Mouse (Mus musculus) liver, embryonic 12.5 days (tissue): Measurements from ENCODE around the gene Gm21969. TPM values are rescaled to one million over a fixed set of nuclear protein-coding genes. Genes with fewer than 3 reads are reported as not detected.

Experiments
- ATAC-seq: fragments of 200-750 bp; cut with Nextera tagmentation; 2 replicates; pipeline ENCODE4 v1.8.0; 2017; ENCODE audit warnings: moderate number of reproducible peaks, mild to moderate bottlenecking, moderate library complexity
- H3K27ac ChIP-seq: fragments of 300-500 bp; sonication (generic); 2 replicates; pipeline ENCODE4 v1.5.1; 2016; ENCODE audit warnings: mild to moderate bottlenecking
- H3K27me3 ChIP-seq: fragments of 300-500 bp; sonication (generic); replicated peaks from 2 replicates; pipeline ENCODE4 v1.6.1; 2016; ENCODE audit warnings: mild to moderate bottlenecking, moderate library complexity
- H3K36me3 ChIP-seq: fragments of 300-500 bp; sonication (generic); 2 replicates; pipeline ENCODE4 v1.6.1; 2016; ENCODE audit warnings: mild to moderate bottlenecking, moderate library complexity
- H3K4me1 ChIP-seq: fragments of 300-500 bp; sonication (generic); 2 replicates; pipeline ENCODE4 v1.6.1; 2016
- H3K4me2 ChIP-seq: fragments of 300-500 bp; sonication (generic); 2 replicates; pipeline ENCODE4 v1.6.1; 2016; ENCODE audit warnings: mild to moderate bottlenecking, moderate library complexity
- H3K4me3 ChIP-seq: fragments of 300-500 bp; sonication (generic); 2 replicates; pipeline ENCODE4 v1.5.1; 2016; ENCODE audit warnings: mild to moderate bottlenecking, moderate library complexity
- H3K9ac ChIP-seq: fragments of 300-500 bp; sonication (generic); 2 replicates; pipeline ENCODE4 v1.6.1; 2016; ENCODE audit warnings: mild to moderate bottlenecking, moderate library complexity
- H3K9me3 ChIP-seq: fragments of 300-500 bp; sonication (generic); replicated peaks from 2 replicates; pipeline ENCODE4 v1.6.1; 2016; ENCODE audit warnings: mild to moderate bottlenecking, moderate library complexity
- WGBS: fragments of 180-500 bp; shearing (Covaris S2); methylation state at CpG from one replicate; pipeline ENCODE4 v1.1.7; 2016; ENCODE audit not compliant: insufficient replicate concordance; 5-methylcytosine and 5-hydroxymethylcytosine counted together
- polyA plus RNA-seq: library from polyadenylated mRNA; unstranded; fragments of >200 nt; fragmentation: Nextera tagmentation; extraction: Ambion mirVana; gene quantifications from 2 replicates; pipeline ENCODE4 v1.2.1, GENCODE M21; 2016

Gene Gm21969
- polyA plus RNA-seq, 1 experiment from 2014 or later, result not detected

GRCm38 (mm10) chr4:139684639-139685017 lies 81.6 kb downstream of the Gm21969 start:
- H3K4me3 ChIP-seq, result no peak overlapping the region
- peaks cover 20% of the 10 kb centered on the region for H3K9me3 ChIP-seq
- 10% methylated on average over 3 of the region's 3 CpGs for WGBS
- H3K27ac ChIP-seq, result no peak overlapping the region
- H3K4me1 ChIP-seq, result no peaks in the 10 kb centered on the region
- no peaks in the 10 kb centered on the region for H3K36me3 ChIP-seq
- H3K27me3 ChIP-seq, result no peaks in the 10 kb centered on the region
- ATAC-seq, result no peak
- no peak overlapping the region for H3K9ac ChIP-seq
- H3K4me2 ChIP-seq, result no peak overlapping the region

GRCm38 (mm10) chr4:139688058-139688457 lies 85.1 kb downstream of the Gm21969 start:
- 57% methylated on average over 9 of the region's 9 CpGs for WGBS
- H3K9ac ChIP-seq, result no peak overlapping the region
- no peak overlapping the region for H3K4me3 ChIP-seq
- H3K4me2 ChIP-seq, result no peak overlapping the region
- H3K27me3 ChIP-seq, result peaks cover 4% of the 10 kb centered on the region; the same call in 1 of the 2 replicates
- H3K4me1 ChIP-seq, result no peaks in the 10 kb centered on the region
- no peaks in the 10 kb centered on the region for H3K36me3 ChIP-seq
- H3K9me3 ChIP-seq, result no peaks in the 10 kb centered on the region
- no peak for ATAC-seq
- H3K27ac ChIP-seq, result no peak overlapping the region

GRCm38 (mm10) chr4:139689627-139690269 lies 86.8 kb downstream of the Gm21969 start:
- ATAC-seq, result no peak
- no peaks in the 10 kb centered on the region for H3K36me3 ChIP-seq
- WGBS, result 29% methylated on average over 7 of the region's 7 CpGs
- H3K27ac ChIP-seq, result no peak overlapping the region
- H3K9ac ChIP-seq, result no peak overlapping the region
- no peaks in the 10 kb centered on the region for H3K9me3 ChIP-seq
- H3K27me3 ChIP-seq, result peaks cover 11% of the 10 kb centered on the region; the same call in 1 of the 2 replicates
- H3K4me2 ChIP-seq, result no peak overlapping the region
- H3K4me1 ChIP-seq, result no peaks in the 10 kb centered on the region
- H3K4me3 ChIP-seq, result no peak overlapping the region

- Histone ChIP-seq H3K27me3 (peaks cover 21% of the 10 kb centered on the region; the same call in 1 of the 2 replicates), H3K4me2 (no peak overlapping the region), H3K4me1 (no peaks in the 10 kb centered on the region), H3K9ac (no peak overlapping the region), H3K36me3 (no peaks in the 10 kb centered on the region), H3K27ac (no peak overlapping the region), H3K9me3 (no peaks in the 10 kb centered on the region), H3K4me3 (no peak overlapping the region)
- no peak for ATAC-seq
- 42% methylated on average over 5 of the region's 5 CpGs for WGBS
Observed at GRCm38 (mm10) chr4:139693315-139693714, 90.3 kb downstream of the Gm21969 start.

DNA sequence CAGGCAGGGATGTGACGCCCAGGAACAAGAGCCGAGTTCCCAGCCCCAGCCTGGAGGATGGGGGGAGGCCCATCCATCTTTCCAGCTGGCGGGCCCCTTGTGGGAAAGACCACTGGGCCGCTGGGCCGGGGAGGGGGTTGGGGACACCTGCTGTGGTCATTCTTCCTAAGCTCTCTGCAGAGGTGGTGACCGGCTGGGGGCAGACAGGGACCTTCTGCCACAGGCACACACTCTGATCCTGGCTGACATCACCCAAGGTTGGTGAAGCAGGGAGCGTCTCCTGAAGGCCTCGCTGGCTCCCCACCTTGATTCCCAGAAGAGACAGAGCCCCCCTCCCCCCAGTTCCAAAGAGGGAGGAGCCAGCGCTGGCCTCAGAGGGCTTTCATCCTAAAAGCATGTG lies 94.8 kb downstream of the Gm21969 start:
- Histone ChIP-seq H3K9me3 (no peaks in the 10 kb centered on the region), H3K27me3 (peaks cover 28% of the 10 kb centered on the region; the same call in 1 of the 2 replicates), H3K36me3 (no peaks in the 10 kb centered on the region), H3K4me2 (no peak overlapping the region), H3K9ac (no peak overlapping the region), H3K4me3 (no peak overlapping the region), H3K27ac (no peak overlapping the region), H3K4me1 (no peaks in the 10 kb centered on the region)
- 18% methylated on average over 9 of the region's 9 CpGs for WGBS
- no peak for ATAC-seq

- Histone ChIP-seq H3K4me1 (no peaks in the 10 kb centered on the region), H3K9me3 (no peaks in the 10 kb centered on the region), H3K36me3 (no peaks in the 10 kb centered on the region), H3K27ac (no peak overlapping the region), H3K4me3 (no peak overlapping the region), H3K9ac (no peak overlapping the region), H3K4me2 (no peak overlapping the region), H3K27me3 (peaks cover 19% of the 10 kb centered on the region; the same call in 1 of the 2 replicates)
- 61% methylated on average over 8 of the region's 8 CpGs for WGBS
- no peak for ATAC-seq
Observed at GRCm38 (mm10) chr4:139698602-139699001, 95.6 kb downstream of the Gm21969 start.

- WGBS, result 40% methylated on average over 4 of the region's 4 CpGs
- H3K27me3 ChIP-seq, result peaks cover 11% of the 10 kb centered on the region; the same call in 1 of the 2 replicates
- H3K36me3 ChIP-seq, result no peaks in the 10 kb centered on the region
Observed at GRCm38 (mm10) chr4:139702914-139703313, 99.9 kb downstream of the Gm21969 start.

DNA sequence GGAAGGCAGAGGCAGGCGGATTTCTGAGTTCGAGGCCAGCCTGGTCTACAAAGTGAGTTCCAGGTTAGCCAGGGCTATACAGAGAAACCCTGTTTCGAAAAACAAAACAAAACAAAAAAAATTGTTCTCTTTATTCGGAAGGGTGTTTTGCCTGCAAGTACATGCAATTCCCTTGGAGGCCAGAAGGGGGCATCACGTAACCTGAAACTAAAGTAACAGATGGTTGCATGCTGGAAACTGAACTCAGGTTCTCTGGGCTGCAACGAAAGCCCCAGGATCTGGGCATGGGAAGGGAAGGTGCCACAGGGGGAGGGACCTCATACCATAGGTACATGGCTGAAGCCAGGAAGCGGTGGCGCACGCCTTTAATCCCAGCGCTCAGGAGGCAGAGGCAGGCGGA lies 100.5 kb downstream of the Gm21969 start:
- Histone ChIP-seq H3K4me2 (no peak overlapping the region), H3K9me3 (no peaks in the 10 kb centered on the region), H3K4me3 (no peak overlapping the region), H3K27me3 (0 out of 2 replicates have a peak, but pooled peaks cover 6% of the 10 kb centered on the region), H3K4me1 (no peaks in the 10 kb centered on the region), H3K36me3 (no peaks in the 10 kb centered on the region), H3K27ac (no peak overlapping the region), H3K9ac (no peak overlapping the region)
- ATAC-seq, result no peak
- WGBS, result 64% methylated on average over 11 of the region's 11 CpGs

More at GRCm38 (mm10) chr4:139702914-139703313, 99.9 kb downstream of the Gm21969 start:
- Histone ChIP-seq H3K9ac (no peak overlapping the region), H3K4me1 (no peaks in the 10 kb centered on the region), H3K27ac (no peak overlapping the region), H3K4me3 (no peak overlapping the region), H3K9me3 (no peaks in the 10 kb centered on the region), H3K4me2 (no peak overlapping the region)
- no peak for ATAC-seq

DNA sequence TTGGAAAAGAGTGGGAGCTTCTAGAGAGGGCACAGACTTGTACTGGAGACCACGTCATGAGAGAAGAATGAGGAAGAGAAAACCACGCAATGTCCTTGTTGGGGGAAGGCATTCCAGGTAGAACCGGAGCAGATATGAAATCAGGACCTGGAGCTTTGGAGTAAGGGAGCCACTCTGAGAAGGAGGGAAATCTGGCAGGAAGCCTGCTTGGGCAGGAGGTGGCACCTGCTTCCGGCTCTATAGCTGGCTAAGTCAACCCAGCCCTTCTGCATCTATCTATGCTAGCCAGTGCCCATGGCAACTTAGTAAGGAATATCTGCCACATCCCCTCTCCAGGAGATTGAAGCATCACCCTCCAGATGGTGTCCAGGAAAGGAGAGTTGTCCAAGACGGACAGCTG lies 103.0 kb downstream of the Gm21969 start:
- no peak overlapping the region for H3K4me2 ChIP-seq
- no peaks in the 10 kb centered on the region for H3K36me3 ChIP-seq
- no peak overlapping the region for H3K27ac ChIP-seq
- ATAC-seq, result no peak
- H3K9ac ChIP-seq, result no peak overlapping the region
- H3K27me3 ChIP-seq, result peaks cover 15% of the 10 kb centered on the region
- 56% methylated on average over 5 of the region's 5 CpGs for WGBS
- no peak overlapping the region for H3K4me3 ChIP-seq
- H3K4me1 ChIP-seq, result no peaks in the 10 kb centered on the region
- H3K9me3 ChIP-seq, result no peaks in the 10 kb centered on the region

- H3K4me1 ChIP-seq, result no peaks in the 10 kb centered on the region
- H3K4me2 ChIP-seq, result no peak overlapping the region
- ATAC-seq, result no peak
- 36% methylated on average over 25 of the region's 25 CpGs for WGBS
- no peak overlapping the region for H3K9ac ChIP-seq
- no peaks in the 10 kb centered on the region for H3K9me3 ChIP-seq
- no peak overlapping the region for H3K4me3 ChIP-seq
- H3K36me3 ChIP-seq, result no peaks in the 10 kb centered on the region
- no peak overlapping the region for H3K27ac ChIP-seq
- H3K27me3 ChIP-seq, result peaks cover 31% of the 10 kb centered on the region
Observed at GRCm38 (mm10) chr4:139710467-139711334, 107.7 kb downstream of the Gm21969 start.
